Mouse (Mus musculus) liver, embryonic 16.5 days (tissue): Measurements from ENCODE around the gene Gm10718. TPM values are rescaled to one million over a fixed set of nuclear protein-coding genes. Genes with fewer than 3 reads are reported as not detected.
"Not testable (repeated sequence)": the region's sequence is repeated elsewhere in the genome, so short reads cannot be mapped to it uniquely, and the experiment has no call there.

Experiments used
- ATAC-seq: fragments of 200-750 bp; cut with Nextera tagmentation; 2 replicates; pipeline ENCODE4 v1.8.0; 2017; ENCODE audit warnings: low read depth, mild to moderate bottlenecking, moderate number of reproducible peaks, moderate library complexity
- H3K27ac ChIP-seq: fragments of 300-500 bp; sonication (generic); 2 replicates; pipeline ENCODE4 v1.5.1; 2014; ENCODE audit warnings: mild to moderate bottlenecking, low read length
- H3K27me3 ChIP-seq: fragments of 300-500 bp; sonication (generic); 2 replicates; pipeline ENCODE4 v1.6.1; 2014; ENCODE audit warnings: low read depth, low read length, mixed read lengths; ENCODE audit not compliant: control insufficient read depth, insufficient read depth
- H3K36me3 ChIP-seq: fragments of 300-500 bp; sonication (generic); 2 replicates; pipeline ENCODE4 v1.6.1; 2014; ENCODE audit warnings: mild to moderate bottlenecking; ENCODE audit not compliant: control insufficient read depth, insufficient read depth
- H3K4me1 ChIP-seq: fragments of 300-500 bp; sonication (generic); 2 replicates; pipeline ENCODE4 v1.6.1; 2014; ENCODE audit warnings: low read depth, low read length, mixed read lengths; ENCODE audit not compliant: control insufficient read depth
- H3K4me2 ChIP-seq: fragments of 300-500 bp; sonication (generic); 2 replicates; pipeline ENCODE4 v1.6.1; 2014; ENCODE audit warnings: low read depth, low read length, mixed read lengths
- H3K4me3 ChIP-seq: fragments of 300-500 bp; sonication (generic); 2 replicates; pipeline ENCODE4 v1.5.1; 2014; ENCODE audit warnings: low read depth, mild to moderate bottlenecking, low read length
- H3K9ac ChIP-seq: fragments of 300-500 bp; sonication (generic); 2 replicates; pipeline ENCODE4 v1.6.1; 2014; ENCODE audit warnings: low read depth, low read length
- H3K9me3 ChIP-seq: fragments of 300-500 bp; sonication (generic); replicated peaks from 2 replicates; pipeline ENCODE4 v1.6.1; 2016; ENCODE audit warnings: low read length; ENCODE audit not compliant: control insufficient read depth
- WGBS: fragments of 180-500 bp; shearing (Covaris S2); extraction: QIAGEN DNeasy Blood & Tissue Kit; methylation state at CpG from one replicate; pipeline ENCODE4 v1.1.7; 2014; ENCODE audit not compliant: insufficient replicate concordance; 5-methylcytosine and 5-hydroxymethylcytosine counted together
- polyA plus RNA-seq: library from polyadenylated mRNA; unstranded; fragments of >200 nt; fragmentation: Nextera tagmentation; extraction: Ambion mirVana; gene quantifications from 2 replicates; pipeline ENCODE4 v1.2.1, GENCODE M21; 2015

The Gm10718 gene
- polyA plus RNA-seq: not detected in 2 replicates

GRCm38 (mm10) chr9:3023312-3023984 lies at the start of gene Gm10718:
TSS of gene Gm10718 (plus strand) at chr9:3023547.
- 62% methylated on average over 9 of the region's 13 CpGs for WGBS
- H3K4me2 ChIP-seq, H3K4me1 ChIP-seq, H3K27me3 ChIP-seq, H3K27ac ChIP-seq, H3K4me3 ChIP-seq, H3K9ac ChIP-seq, H3K36me3 ChIP-seq, ATAC-seq, H3K9me3 ChIP-seq: not testable (repeated sequence)

- H3K9me3 ChIP-seq, H3K4me3 ChIP-seq, H3K27me3 ChIP-seq, H3K4me1 ChIP-seq, H3K27ac ChIP-seq, H3K4me2 ChIP-seq, H3K36me3 ChIP-seq, ATAC-seq, H3K9ac ChIP-seq: not testable (repeated sequence)
- 53% methylated on average over 12 of the region's 12 CpGs for WGBS
These were observed 22.8 kb upstream of the Gm10718 start, which contains the start of gene Gm10722 for GRCm38 (mm10) chr9:3000445-3000972. TSS of gene Gm10722 (plus strand) at chr9:3000922.

- H3K27ac ChIP-seq, ATAC-seq, H3K27me3 ChIP-seq, H3K4me3 ChIP-seq, H3K4me2 ChIP-seq, H3K9me3 ChIP-seq, H3K9ac ChIP-seq, H3K36me3 ChIP-seq, H3K4me1 ChIP-seq: not testable (repeated sequence)
- 48% methylated on average over 8 of the region's 8 CpGs for WGBS
These were observed 22.3 kb upstream of the Gm10718 start for GRCm38 (mm10) chr9:3001006-3001405.

GRCm38 (mm10) chr9:3001948-3002659 lies 21.2 kb upstream of the Gm10718 start:
- H3K36me3 ChIP-seq, H3K27ac ChIP-seq, H3K4me2 ChIP-seq, H3K27me3 ChIP-seq, H3K4me1 ChIP-seq, H3K9me3 ChIP-seq, H3K9ac ChIP-seq, H3K4me3 ChIP-seq: not testable (repeated sequence)
- 44% methylated on average over 8 of the region's 11 CpGs for WGBS
- ATAC-seq: peak; percentile 68

- H3K9me3 ChIP-seq, ATAC-seq, H3K9ac ChIP-seq, H3K4me3 ChIP-seq, H3K36me3 ChIP-seq, H3K27me3 ChIP-seq, H3K27ac ChIP-seq, H3K4me2 ChIP-seq, H3K4me1 ChIP-seq: not testable (repeated sequence)
- 60% methylated on average over 6 of the region's 14 CpGs for WGBS
These were observed 20.5 kb upstream of the Gm10718 start, which contains the start of gene Gm11168 for GRCm38 (mm10) chr9:3002794-3003396. TSS of gene Gm11168 (plus strand) at chr9:3003346.

- not testable (repeated sequence) for H3K4me2 ChIP-seq, H3K9me3 ChIP-seq, ATAC-seq, H3K9ac ChIP-seq, H3K36me3 ChIP-seq, H3K27ac ChIP-seq, H3K4me3 ChIP-seq, H3K27me3 ChIP-seq, H3K4me1 ChIP-seq
- 61% methylated on average over 1 of the region's 5 CpGs for WGBS
These were observed 17.2 kb upstream of the Gm10718 start for GRCm38 (mm10) chr9:3006179-3006578.

GRCm38 (mm10) chr9:3006636-3007035 lies 16.7 kb upstream of the Gm10718 start:
- 56% methylated on average over 7 of the region's 8 CpGs for WGBS
- H3K4me2 ChIP-seq, H3K4me1 ChIP-seq, H3K27me3 ChIP-seq, ATAC-seq, H3K36me3 ChIP-seq, H3K9ac ChIP-seq, H3K27ac ChIP-seq, H3K4me3 ChIP-seq, H3K9me3 ChIP-seq: not testable (repeated sequence)

- H3K4me2 ChIP-seq: not testable (repeated sequence)
These were observed 16.1 kb upstream of the Gm10718 start for GRCm38 (mm10) chr9:3007272-3007671.

GRCm38 (mm10) chr9:3009331-3009730 lies 14.0 kb upstream of the Gm10718 start:
- H3K36me3 ChIP-seq, H3K4me2 ChIP-seq, H3K27me3 ChIP-seq, H3K9me3 ChIP-seq, H3K4me3 ChIP-seq, ATAC-seq, H3K27ac ChIP-seq, H3K4me1 ChIP-seq, H3K9ac ChIP-seq: not testable (repeated sequence)
- WGBS: no CpG with 5 or more reads among the region's 5 CpGs

More at GRCm38 (mm10) chr9:3007272-3007671, 16.1 kb upstream of the Gm10718 start:
- not testable (repeated sequence) for H3K27me3 ChIP-seq, H3K27ac ChIP-seq, H3K9me3 ChIP-seq, ATAC-seq, H3K36me3 ChIP-seq, H3K9ac ChIP-seq, H3K4me1 ChIP-seq, H3K4me3 ChIP-seq
- 58% methylated on average over 6 of the region's 9 CpGs for WGBS
